Mouse (Mus musculus) erythroid progenitor cell, adult 5-6 weeks (primary cell): ENCODE measurements around the gene Zfp30. TPM values are rescaled to one million over a fixed set of nuclear protein-coding genes. Genes with fewer than 3 reads are reported as not detected.

Source experiments
- ATAC-seq: replicated peaks from 2 replicates; pipeline ENCODE4 v1.8.0; 2016; ENCODE audit warnings: moderate number of reproducible peaks, mild to moderate bottlenecking, moderate TSS enrichment, inconsistent platforms; ENCODE audit not compliant: poor library complexity, low FRiP score, severe bottlenecking
- total RNA-seq, 2 experiments: library from RNA; stranded (forward) in 1 of 2; stranded (reverse) in 1 of 2; fragments of 150-400 nt in 1 of 2; fragments of 186-747, 209-891 nt in 1 of 2; gene quantifications; 2 replicates each; pipeline versions ENCODE4 v1.2.3 to v1.2.4; 2015 to 2017; ENCODE audit warnings: low replicate concordance in 2 of 2

The Zfp30 gene
- total RNA-seq, 2 experiments from 2014 or later = not detected

DNA sequence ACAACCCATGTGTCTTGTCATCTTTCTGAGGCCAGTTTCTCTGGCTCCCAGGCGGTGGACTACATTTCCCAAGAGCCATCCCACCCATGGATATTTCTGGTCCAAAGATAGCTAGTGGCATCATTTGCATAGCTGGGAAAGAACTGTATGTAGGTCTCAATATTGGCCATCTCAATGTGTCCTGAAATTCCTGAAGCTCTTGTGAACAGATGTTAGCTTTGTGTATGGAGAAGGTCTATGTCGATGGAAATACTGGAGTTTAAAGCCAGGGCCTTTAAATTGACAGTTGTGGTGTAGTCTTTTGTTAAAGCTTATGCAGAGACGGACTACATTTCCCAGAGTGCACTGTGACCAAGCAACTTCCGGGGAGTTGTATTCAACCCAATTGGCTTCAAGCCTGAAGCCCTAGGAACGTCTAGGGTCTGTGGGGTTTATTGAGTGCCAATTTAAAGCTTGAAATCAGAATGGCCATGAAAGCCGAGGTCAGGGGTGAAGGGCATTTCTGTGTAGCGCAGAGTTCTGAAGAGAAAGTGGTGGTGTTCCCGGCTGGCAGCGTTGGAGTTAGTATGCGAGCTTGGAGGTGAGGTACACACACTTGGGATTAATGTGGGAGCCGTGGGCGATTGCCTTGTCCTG, 34.9 kb downstream of the Zfp30 start:
- ATAC-seq = peak; percentile 74

DNA sequence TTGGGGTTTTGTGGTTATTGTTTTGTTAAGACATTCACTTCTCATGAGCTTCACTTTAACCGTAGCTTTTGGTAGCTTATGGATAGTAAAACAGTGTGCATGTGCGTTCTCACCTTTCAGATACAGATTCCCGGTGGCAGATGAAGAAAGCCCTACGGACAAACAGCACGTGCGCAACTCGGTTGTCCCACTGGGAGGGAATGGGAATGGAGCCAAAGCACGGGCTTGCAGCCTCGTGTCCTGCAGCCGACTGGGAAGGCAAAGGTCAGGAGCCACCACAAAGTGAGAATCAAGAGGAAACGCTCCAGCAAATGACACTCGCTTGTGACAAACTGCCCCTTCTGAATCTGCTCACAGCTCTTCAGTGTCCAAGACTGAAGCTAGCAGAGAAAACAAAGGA, 44.2 kb downstream of the Zfp30 start:
- no peak for ATAC-seq

DNA sequence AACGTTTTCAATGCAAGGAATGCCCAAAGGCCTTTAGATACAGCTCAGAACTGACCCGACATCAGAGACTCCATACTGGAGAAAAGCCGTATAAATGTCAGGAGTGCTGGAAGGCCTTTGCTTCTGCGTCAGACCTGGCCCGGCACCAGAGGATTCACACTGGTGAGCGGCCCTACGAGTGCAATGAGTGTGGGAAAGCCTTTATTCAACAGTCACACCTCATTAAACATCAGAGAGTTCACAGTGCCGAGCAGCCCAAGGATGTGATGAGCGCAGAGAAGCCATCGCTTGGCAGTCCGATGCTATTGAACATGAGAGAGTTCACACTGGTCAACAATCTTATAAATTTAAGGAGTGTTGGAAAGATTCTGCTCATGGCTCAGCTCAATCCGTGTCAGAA, 46.0 kb downstream of the Zfp30 start:
- no peak for ATAC-seq

DNA sequence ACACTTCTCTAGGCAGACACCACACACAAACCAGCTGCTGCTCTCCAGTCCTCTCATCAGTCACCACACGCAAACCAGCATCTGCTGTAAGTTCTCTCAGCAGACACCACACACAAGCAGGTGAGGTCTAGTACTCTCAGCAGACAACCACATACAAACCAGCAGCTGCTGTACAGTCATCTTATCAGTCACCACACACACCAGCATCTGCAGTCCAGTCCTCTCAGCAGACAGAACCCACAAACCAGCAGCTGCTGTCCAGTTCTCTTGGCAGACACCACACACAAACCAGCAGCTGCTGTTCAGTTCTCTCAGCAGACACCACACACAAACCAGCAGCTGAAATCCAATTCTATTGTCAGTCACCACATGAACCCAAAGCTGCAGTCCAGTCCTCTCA, 53.0 kb downstream of the Zfp30 start:
- ATAC-seq = no peak

DNA sequence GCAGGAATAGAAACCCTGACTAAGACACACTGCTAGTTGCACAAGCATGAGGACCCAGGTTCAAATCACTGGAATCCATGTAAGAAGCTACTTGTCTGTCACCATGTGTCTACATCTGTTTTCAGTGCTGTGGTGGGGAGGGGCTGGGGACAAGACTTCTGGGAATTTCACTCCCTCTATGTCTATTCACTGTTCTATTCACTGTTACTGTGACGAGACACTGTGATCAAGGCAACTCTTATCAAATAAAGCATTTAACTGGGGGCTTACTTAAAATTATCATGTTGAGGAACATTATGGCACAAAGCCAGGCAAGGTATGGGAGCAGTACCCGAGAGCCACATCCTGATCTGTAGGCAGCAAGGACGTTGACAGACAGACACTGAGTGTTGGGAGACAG, 55.5 kb downstream of the Zfp30 start:
- no peak for ATAC-seq

DNA sequence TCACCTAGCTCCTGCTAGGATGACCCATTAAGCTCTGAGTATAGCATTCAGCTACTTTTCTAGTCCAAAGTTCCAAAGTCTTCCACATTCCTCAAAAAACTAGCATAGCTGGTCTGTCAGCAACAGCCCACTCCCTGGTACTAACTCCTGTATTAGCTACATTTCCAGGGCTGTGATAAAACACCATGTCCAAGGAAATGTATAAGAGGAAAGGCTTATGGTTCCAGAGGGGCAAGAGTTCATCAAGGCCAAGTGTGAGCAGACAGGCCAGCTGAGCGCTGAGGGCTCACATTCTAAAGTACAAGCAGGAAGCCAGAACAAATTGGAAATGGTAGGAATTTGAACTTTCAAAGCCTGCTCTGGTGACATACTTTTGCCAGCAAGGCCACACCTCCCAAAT, 58.3 kb downstream of the Zfp30 start:
- ATAC-seq = no peak

Other genes with a start within 250 kb of the Zfp30 start
- gene Catsperg2, start 57.0 kb upstream of the Zfp30 start, total RNA-seq (2015; ENCODE audit: low replicate concordance) = not detected in 2 replicates
- not detected in 2 replicates for gene Catsperg2, start 57.0 kb upstream of the Zfp30 start, total RNA-seq (2017; ENCODE audit: low replicate concordance)
- 2.9 and 5.9 TPM in 2 replicates for gene Zfp84, start 15.4 kb upstream of the Zfp30 start, total RNA-seq (2015; ENCODE audit: low replicate concordance)
- gene Zfp84, start 15.4 kb upstream of the Zfp30 start, total RNA-seq (2017; ENCODE audit: low replicate concordance) = 3.5 and 4.7 TPM in 2 replicates
- 0.72 and 5.0 TPM in 2 replicates for gene Zfp790, start 32.1 kb downstream of the Zfp30 start, total RNA-seq (2015; ENCODE audit: low replicate concordance)
- 1.9 and 4.2 TPM in 2 replicates for gene Zfp790, start 32.1 kb downstream of the Zfp30 start, total RNA-seq (2017; ENCODE audit: low replicate concordance)
- gene Zfp940, start 69.7 kb downstream of the Zfp30 start, total RNA-seq (2015; ENCODE audit: low replicate concordance) = not detected in 2 replicates
- 0.64 TPM in 1 of 2 replicates, not detected in the other for gene Zfp940, start 69.7 kb downstream of the Zfp30 start, total RNA-seq (2017; ENCODE audit: low replicate concordance)
- gene Zfp420, start 76.0 kb downstream of the Zfp30 start, total RNA-seq (2015; ENCODE audit: low replicate concordance) = 1.1 and 2.9 TPM in 2 replicates
- 0.51 TPM in 1 of 2 replicates, not detected in the other for gene Zfp420, start 76.0 kb downstream of the Zfp30 start, total RNA-seq (2017; ENCODE audit: low replicate concordance)
- 2.9 TPM in 1 of 2 replicates, not detected in the other for gene Zfp27, start 122.6 kb downstream of the Zfp30 start, total RNA-seq (2015; ENCODE audit: low replicate concordance)
- 0.83 and 2.1 TPM in 2 replicates for gene Zfp27, start 122.6 kb downstream of the Zfp30 start, total RNA-seq (2017; ENCODE audit: low replicate concordance)
- 0.36 TPM in 1 of 2 replicates, not detected in the other for gene Zfp383, start 124.2 kb downstream of the Zfp30 start, total RNA-seq (2015; ENCODE audit: low replicate concordance)
- gene Zfp383, start 124.2 kb downstream of the Zfp30 start, total RNA-seq (2017; ENCODE audit: low replicate concordance) = 0.39 TPM in 1 of 2 replicates, not detected in the other
- gene Zfp74, start 170.1 kb downstream of the Zfp30 start, total RNA-seq (2015; ENCODE audit: low replicate concordance) = 4.0 and 4.2 TPM in 2 replicates
- 0.98 and 2.6 TPM in 2 replicates for gene Zfp74, start 170.1 kb downstream of the Zfp30 start, total RNA-seq (2017; ENCODE audit: low replicate concordance)
- gene Zfp568, start 200.0 kb downstream of the Zfp30 start, total RNA-seq (2015; ENCODE audit: low replicate concordance) = 2.5 and 5.4 TPM in 2 replicates
- gene Zfp568, start 200.0 kb downstream of the Zfp30 start, total RNA-seq (2017; ENCODE audit: low replicate concordance) = 4.1 and 4.2 TPM in 2 replicates